8 mouse cellular contexts compared by ENCODE assay signal in the genomic region with DNA sequence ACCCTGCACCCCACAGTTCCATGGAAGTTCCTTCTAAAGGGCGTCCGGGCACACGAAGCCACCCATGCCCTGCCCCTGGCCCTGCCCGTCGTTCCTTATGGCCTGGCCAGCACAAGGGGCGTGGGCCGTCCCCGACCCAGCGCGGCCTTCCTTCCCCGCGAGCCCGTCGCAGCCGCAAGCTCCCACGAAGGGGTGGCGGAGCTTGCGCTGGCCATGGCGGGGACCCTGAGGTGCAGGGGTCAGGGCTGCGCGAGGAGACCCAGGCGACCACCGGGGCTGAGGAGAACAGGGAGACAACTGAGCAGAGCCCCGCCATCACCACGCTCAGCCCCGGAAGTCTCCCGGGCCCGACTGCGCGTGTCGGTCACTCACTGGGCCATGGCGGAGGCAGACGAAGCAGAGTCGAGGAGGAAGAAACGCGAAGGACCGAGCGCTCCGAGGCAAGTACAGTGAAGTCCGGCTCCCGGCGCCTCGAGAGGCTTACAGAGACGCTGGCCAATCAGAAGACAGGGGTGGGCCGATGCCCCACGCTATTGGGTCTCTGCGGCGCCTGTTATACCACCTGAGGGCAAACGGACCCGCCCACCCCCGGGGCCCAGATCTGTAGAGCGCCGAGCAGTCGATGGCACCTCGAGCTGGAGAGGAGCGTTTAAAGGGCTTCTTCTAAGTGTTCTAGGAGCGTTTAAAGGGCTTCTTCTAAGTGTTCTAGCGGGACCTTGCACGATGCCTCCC. TPM values are rescaled to one million over a fixed set of nuclear protein-coding genes. Genes with fewer than 3 reads are reported as not detected.
A peak's percentile ranks its signal among the peaks of the same experiment; 100 is the strongest.
DNase-seq lines count a peak whose midpoint lies in the region; ATAC-seq lines count a peak whose summit lies in the region.

TSS of gene Pgd (minus strand) at position 557 of the 732 bp plus-strand sequence.

- H3K4me1 ChIP-seq in brown adipose tissue, adult 24 weeks (ENCODE audit: control insufficient read depth, insufficient read depth, insufficient read length, low read length) = peaks cover 2% of the 10 kb centered on the region
- peaks cover 7 to 11% of the 10 kb centered on the region in 2 experiments for H3K4me1 ChIP-seq in heart, embryonic 14.5 days (ENCODE audit: control insufficient read depth in 2 of 2, insufficient read depth in 2 of 2, low read length in 2 of 2)
- peaks cover 65% of the 10 kb centered on the region for H3K4me1 ChIP-seq in liver, embryonic 13.5 days (replicated peaks)
- H3K4me1 ChIP-seq in stomach, embryonic 16.5 days (ENCODE audit: control insufficient read depth, insufficient read depth, low read length) = peaks cover 9% of the 10 kb centered on the region; the same call in 1 of the 2 replicates

- peak; percentile 96 for DNase-seq in CD4-positive, CD25-positive, alpha-beta regulatory T cell, adult 2 months (ENCODE audit: low read depth, low spot score)
- DNase-seq in fibroblast of lung, adult 2 months (ENCODE audit: low read depth) = peak; percentile 90
- peak; percentile 98 for DNase-seq in kidney, postnatal 14 days
- DNase-seq in liver, embryonic 13.5 days = peak; percentile 95
- peak; percentile 97 for DNase-seq in neural tube, embryonic 10.5 days (ENCODE audit: extremely low spot score, low spot score)

- peak within 1 kb of the TSS; percentile 79 for H3K4me3 ChIP-seq in brown adipose tissue, adult 24 weeks (ENCODE audit: insufficient read depth, low read depth, low read length)
- H3K4me3 ChIP-seq in heart, embryonic 14.5 days (ENCODE audit: control insufficient read depth in 1 of 2, insufficient read depth in 1 of 2, low read depth in 1 of 2, low read length in 2 of 2) = peak within 1 kb of the TSS; percentile 54 to 96
- peak within 1 kb of the TSS; percentile 85 for H3K4me3 ChIP-seq in liver, embryonic 13.5 days (replicated peaks)
- peak within 1 kb of the TSS; percentile 93 for H3K4me3 ChIP-seq in stomach, embryonic 16.5 days (replicated peaks; ENCODE audit: low read length)

- WGBS in heart, embryonic 14.5 days = under 1% methylated on average over 59 of the region's 59 CpGs
- under 1% methylated on average over 59 of the region's 59 CpGs for WGBS in liver, embryonic 13.5 days (ENCODE audit: insufficient replicate concordance)
- under 1% methylated on average over 59 of the region's 59 CpGs for WGBS in stomach, embryonic 16.5 days

- H3K36me3 ChIP-seq in heart, embryonic 14.5 days (ENCODE audit: control insufficient read depth, insufficient read depth, low read length) = peaks cover 36% of the 10 kb centered on the region
- H3K36me3 ChIP-seq in liver, embryonic 13.5 days = peaks cover 29% of the 10 kb centered on the region
- H3K36me3 ChIP-seq in stomach, embryonic 16.5 days (ENCODE audit: control insufficient read depth, insufficient read depth, low read length) = 0 out of 2 replicates have a peak, but pooled peaks cover 3% of the 10 kb centered on the region

- H3K27me3 ChIP-seq in heart, embryonic 14.5 days (ENCODE audit: control insufficient read depth, insufficient read depth, low read length) = no peaks in the 10 kb centered on the region
- no peaks in the 10 kb centered on the region for H3K27me3 ChIP-seq in liver, embryonic 13.5 days
- H3K27me3 ChIP-seq in stomach, embryonic 16.5 days (ENCODE audit: control insufficient read depth, insufficient read depth, low read length) = no peaks in the 10 kb centered on the region

- peak within 1 kb of the TSS; percentile 61 for H3K27ac ChIP-seq in brown adipose tissue, adult 24 weeks (replicated peaks; ENCODE audit: low read depth, low read length)
- H3K27ac ChIP-seq in heart, embryonic 14.5 days (replicated peaks in 1 of 2; ENCODE audit: control insufficient read depth in 1 of 2, insufficient read depth in 1 of 2, low read depth in 2 of 2, low read length in 2 of 2) = peak within 1 kb of the TSS; percentile 81 to 92
- H3K27ac ChIP-seq in liver, embryonic 13.5 days = peak within 1 kb of the TSS; percentile 82
- H3K27ac ChIP-seq in stomach, embryonic 16.5 days (ENCODE audit: low read length) = peak within 1 kb of the TSS; percentile 94

- peak within 1 kb of the TSS; percentile 69 for H3K4me2 ChIP-seq in heart, embryonic 14.5 days (ENCODE audit: low read length)
- H3K4me2 ChIP-seq in liver, embryonic 13.5 days = peak within 1 kb of the TSS; percentile 96
- H3K4me2 ChIP-seq in stomach, embryonic 16.5 days (ENCODE audit: low read depth, low read length) = peak within 1 kb of the TSS; percentile 90

- ATAC-seq in heart, embryonic 14.5 days (ENCODE audit: insufficient number of reproducible peaks, insufficient read depth, low FRiP score, low read depth) = peak; percentile 99
- peak; percentile 99 for ATAC-seq in liver, embryonic 13.5 days (ENCODE audit: low read depth)
- ATAC-seq in stomach, embryonic 16.5 days (ENCODE audit: insufficient read depth, low FRiP score) = peak; percentile 97

- no peaks in the 10 kb centered on the region for H3K9me3 ChIP-seq in heart, embryonic 14.5 days (ENCODE audit: control insufficient read depth, low read length)
- no peaks in the 10 kb centered on the region for H3K9me3 ChIP-seq in liver, embryonic 13.5 days (replicated peaks)
- H3K9me3 ChIP-seq in stomach, embryonic 16.5 days (replicated peaks; ENCODE audit: control insufficient read depth, low read length) = no peaks in the 10 kb centered on the region

- peak within 1 kb of the TSS; percentile 79 for H3K9ac ChIP-seq in heart, embryonic 14.5 days (ENCODE audit: low read length)
- peak within 1 kb of the TSS; percentile 91 for H3K9ac ChIP-seq in liver, embryonic 13.5 days
- peak within 1 kb of the TSS; percentile 95 for H3K9ac ChIP-seq in stomach, embryonic 16.5 days (ENCODE audit: low read length)

RNA-seq across cellular contexts. Expression of gene Pgd, which starts in this region (rescaled TPM):
- 583 and 610 TPM in 2 replicates for polyA plus RNA-seq in brown adipose tissue, adult 24 weeks (2012; ENCODE audit: insufficient read depth, insufficient read length, missing spikeins)
- polyA plus RNA-seq in heart, embryonic 14.5 days (2014; fragmentation: Nextera tagmentation; extraction: Ambion mirVana) = 27.9 and 33.4 TPM in 2 replicates
- 74.7 and 80.2 TPM in 2 replicates for polyA plus RNA-seq in liver, embryonic 13.5 days (2015; fragmentation: Nextera tagmentation; extraction: Ambion mirVana)
- polyA plus RNA-seq in stomach, embryonic 16.5 days (2015; fragmentation: Nextera tagmentation; extraction: Ambion mirVana) = 206 and 241 TPM in 2 replicates

Comparison
In these comparisons a context has a peak if more than half of its experiments do, and no peak if none do; other contexts are left out.
1. Peak in every context shown above with its lines: DNase-seq, ATAC-seq, H3K4me3 ChIP-seq and H3K27ac ChIP-seq.